Mouse (Mus musculus) kidney, adult 18-20 months (tissue): ENCODE measurements around the gene D330020A13Rik.
"Not testable (repeated sequence)": the region's sequence is repeated elsewhere in the genome, so short reads cannot be mapped to it uniquely, and the experiment has no call there.

Experiments used
- DNase-seq: peaks from one replicate; pipeline ENCODE4 v3.0.0; 2021

D330020A13Rik gene

GRCm38 (mm10) chr6:120294056-120294784 is at the start of gene D330020A13Rik, which contains the start of gene B4galnt3:
TSS of gene D330020A13Rik (plus strand) at chr6:120294364.
TSS of gene B4galnt3 (minus strand) at chr6:120294559.
- peak; percentile 68 for DNase-seq

- no peak for DNase-seq
Measured at GRCm38 (mm10) chr6:120246676-120247075, 47.5 kb upstream of the D330020A13Rik start.

GRCm38 (mm10) chr6:120249831-120250230 is 44.3 kb upstream of the D330020A13Rik start:
- no peak for DNase-seq

GRCm38 (mm10) chr6:120251010-120251409 is 43.2 kb upstream of the D330020A13Rik start:
- no peak for DNase-seq

DNA sequence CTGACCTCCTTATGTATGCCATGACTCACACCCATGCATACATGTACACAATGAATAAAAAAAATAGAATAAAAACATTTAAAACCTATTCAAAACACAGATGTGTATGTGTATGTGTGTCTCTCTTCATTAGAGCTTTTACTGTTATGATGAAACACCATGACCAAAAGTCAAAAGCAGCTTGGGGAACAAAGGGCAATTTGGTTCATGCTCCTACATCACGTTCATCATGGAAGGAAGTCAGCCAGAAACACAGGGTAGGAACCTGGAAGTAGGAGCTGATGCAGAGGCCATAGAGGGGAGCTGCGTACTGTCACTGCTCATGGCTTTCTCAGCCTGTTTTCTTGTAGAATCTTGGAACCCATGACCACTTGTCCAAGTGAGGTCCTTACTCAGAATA is 41.4 kb upstream of the D330020A13Rik start:
- DNase-seq: no peak

DNA sequence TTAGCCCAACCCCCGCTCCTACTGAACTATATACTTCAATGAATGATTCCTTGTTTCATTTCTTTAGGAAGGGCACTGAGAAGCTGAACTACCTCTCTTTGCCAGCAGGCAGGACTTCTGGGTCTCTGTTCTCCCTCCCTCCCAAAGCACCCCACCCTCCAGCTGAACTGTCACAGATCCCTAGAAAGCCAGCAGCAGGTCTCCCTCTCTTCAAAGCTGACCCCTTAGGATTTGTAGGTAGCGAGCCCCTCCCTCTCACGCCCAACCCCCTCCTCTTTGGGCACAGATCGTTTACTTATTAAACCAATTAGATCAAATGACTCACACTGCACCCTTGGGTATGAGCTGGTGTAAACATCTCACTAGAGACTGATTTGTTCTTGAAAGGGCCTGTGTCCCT is 39.5 kb upstream of the D330020A13Rik start:
- peak; percentile 74 for DNase-seq

GRCm38 (mm10) chr6:120255144-120255543 is 39.0 kb upstream of the D330020A13Rik start:
- peak; percentile 50 for DNase-seq

DNA sequence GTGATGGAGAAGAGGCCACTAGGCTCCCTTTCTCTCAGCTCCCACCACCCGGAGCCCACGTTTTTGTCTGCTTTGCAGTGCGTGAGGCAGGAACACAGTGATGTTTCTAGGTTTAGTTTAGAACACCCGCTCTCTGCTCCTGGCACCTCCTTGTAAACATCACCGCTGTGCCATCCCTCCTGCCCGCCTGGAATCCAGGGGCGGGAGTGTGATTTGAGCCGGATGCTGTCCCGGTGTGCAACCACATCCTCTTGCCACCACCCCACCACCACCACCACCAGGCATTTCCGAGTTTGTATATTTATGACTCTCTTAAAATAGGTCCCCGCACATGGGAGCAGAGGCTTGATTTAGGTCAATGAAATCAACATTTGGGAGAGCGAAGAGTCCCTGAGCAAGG is 38.5 kb upstream of the D330020A13Rik start:
- no peak for DNase-seq

GRCm38 (mm10) chr6:120256431-120256935 is 37.7 kb upstream of the D330020A13Rik start:
- no peak for DNase-seq

- DNase-seq: no peak
Measured at GRCm38 (mm10) chr6:120259481-120259880, 34.7 kb upstream of the D330020A13Rik start.

DNA sequence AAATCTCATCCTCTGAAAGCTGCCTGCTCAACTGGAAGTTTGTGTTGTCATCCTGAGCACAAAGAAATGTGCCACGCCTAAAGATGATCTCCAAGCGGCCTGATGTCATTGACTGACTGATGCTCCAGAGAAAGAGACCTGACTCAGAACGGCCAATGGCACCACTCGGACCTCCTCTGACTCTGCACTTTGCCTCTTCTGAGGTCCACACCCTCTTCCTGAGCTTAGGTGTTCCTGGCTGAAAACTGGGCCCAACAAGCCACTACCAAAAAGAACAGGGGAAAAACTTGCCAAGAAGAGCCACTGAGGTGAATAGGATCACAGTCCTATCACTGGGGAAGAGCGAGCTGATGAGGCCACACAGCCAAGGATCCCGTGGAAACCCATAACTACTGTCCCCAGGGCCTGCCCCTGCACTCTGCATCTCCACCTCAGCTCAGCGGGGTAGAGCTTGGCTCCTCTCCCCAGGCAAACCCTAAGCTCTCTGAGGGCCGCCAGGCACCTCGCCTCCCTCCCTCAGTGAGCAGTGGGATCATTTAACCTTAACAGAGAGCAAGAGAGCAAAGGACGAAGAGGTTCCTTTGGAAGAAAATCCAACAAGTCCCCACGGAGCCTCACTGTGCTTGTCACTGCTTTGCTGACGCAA is 31.2 kb upstream of the D330020A13Rik start:
- DNase-seq: no peak

GRCm38 (mm10) chr6:120263608-120264007 is 30.6 kb upstream of the D330020A13Rik start:
- no peak for DNase-seq

DNA sequence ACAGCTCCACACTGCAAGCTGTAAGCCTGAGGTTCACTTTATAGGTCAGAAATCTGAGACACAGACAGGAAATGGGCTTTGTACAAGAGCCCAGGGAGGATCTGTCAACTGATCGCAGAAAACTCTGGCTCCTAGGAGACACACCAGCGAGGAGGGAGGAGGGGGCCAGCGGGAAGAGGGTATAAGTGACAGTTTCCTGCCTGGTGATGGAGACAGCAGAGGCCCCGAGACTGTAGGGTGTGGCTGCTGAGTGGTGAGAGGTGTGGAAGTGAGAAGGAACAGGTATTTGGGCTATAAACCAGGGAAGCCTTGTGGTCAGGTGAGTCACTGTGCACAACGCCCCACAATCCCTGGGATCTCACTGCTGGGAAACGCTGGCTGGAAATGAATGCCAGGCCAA is 30.0 kb upstream of the D330020A13Rik start:
- no peak for DNase-seq

DNA sequence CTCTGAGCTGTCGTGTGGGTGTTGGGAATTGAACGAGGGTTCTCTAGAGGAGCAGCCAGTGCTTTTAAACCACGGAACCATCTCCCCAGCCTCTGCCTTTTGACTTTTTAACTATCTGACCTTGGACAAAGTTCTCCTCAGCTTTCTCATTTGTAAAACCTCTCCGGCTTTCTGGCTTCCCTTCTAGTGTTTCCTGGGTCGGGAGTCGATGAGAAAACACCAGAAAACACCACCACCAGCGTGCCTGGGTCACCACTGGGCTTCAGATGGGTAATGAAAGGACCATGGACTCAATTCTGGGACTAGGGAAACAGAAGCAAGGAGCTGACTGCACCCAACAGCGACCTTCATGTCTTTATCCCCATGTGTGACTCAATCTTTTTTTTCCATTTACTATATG is 20.0 kb upstream of the D330020A13Rik start:
- no peak for DNase-seq

DNA sequence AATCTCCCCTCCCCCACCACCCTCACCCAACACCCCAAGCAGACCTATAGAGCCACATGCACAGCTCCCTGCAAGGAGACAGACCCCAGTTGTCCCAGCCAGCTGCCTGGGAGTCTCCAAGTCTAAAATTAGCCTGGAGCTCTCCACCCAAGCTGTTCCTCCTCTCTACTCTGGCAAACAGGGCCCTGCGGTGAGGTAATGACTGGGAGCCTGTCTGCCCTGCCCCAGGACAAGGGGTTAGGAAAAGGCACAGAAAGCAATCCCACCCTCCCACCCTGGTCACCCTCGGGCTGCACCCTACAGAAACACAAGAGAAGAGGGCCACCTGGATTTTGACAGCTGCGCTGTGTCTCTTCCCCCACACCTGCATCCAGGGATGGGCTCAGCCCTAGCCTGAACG is 19.3 kb upstream of the D330020A13Rik start:
- DNase-seq: no peak

- no peak for DNase-seq
Measured at GRCm38 (mm10) chr6:120275301-120275700, 18.9 kb upstream of the D330020A13Rik start.

- DNase-seq: no peak
Measured at GRCm38 (mm10) chr6:120276874-120277449, 17.2 kb upstream of the D330020A13Rik start.

GRCm38 (mm10) chr6:120287279-120287678 is 6.9 kb upstream of the D330020A13Rik start:
- peak; percentile 23 for DNase-seq

DNA sequence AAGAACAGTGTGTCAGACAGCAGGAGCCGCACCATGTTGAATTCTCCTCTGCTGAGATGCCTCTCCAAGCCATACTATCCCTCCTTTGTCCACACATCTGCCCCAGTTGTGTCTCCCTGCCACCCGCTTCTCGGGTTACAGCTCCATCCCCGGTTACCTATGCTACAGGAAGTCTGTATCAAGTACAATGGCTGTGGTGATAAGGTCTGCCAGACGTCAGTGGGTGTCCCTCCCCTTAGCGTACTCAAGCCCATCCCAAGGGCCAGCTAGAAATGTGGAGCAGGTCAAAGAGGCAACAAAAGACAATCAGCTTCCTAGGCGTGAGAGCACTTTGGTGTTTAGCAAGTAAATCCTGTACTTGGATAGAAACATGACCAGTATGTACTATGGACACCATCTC is 5.6 kb upstream of the D330020A13Rik start:
- no peak for DNase-seq

GRCm38 (mm10) chr6:120289430-120289829 is 4.7 kb upstream of the D330020A13Rik start:
- no peak for DNase-seq

- no peak for DNase-seq
Measured at GRCm38 (mm10) chr6:120291396-120292009, 2.7 kb upstream of the D330020A13Rik start.

DNA sequence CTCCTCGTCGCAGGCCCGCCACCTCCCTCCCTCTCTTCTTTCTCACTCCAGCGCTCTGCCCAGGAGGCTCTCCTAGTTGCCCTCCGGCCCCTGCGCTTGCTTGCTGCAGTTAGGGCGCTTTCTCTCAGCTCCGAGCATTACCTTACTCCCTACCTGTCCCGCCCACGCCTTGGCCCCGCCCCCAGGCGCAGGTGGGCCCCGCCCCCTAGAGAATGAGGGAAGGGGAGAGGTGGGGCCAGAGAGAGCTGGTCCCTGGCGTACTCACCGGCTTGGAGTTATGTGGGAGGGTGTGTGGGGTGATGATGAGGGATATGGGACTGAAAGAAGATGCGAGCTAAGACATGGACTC is 595 bp downstream of the D330020A13Rik start:
- peak; percentile 89 for DNase-seq

DNA sequence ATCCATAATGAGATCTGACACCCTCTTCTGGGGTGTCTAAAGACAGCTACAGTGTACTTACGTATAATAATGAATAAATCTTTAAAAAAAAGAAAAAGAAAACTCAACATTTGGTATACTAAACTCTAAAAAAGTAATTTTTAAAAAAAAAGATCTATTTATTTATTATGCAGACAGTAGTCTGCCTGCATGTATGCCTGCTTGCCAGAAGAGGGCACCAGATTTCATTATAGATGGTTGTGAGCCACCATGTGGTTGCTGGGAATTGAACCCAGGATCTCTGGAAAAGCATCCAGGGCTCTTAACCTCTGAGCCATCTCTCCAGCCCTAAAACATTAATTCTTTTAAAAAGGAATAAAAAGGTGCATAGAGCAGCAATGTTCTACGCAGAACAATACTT is 2.4 kb downstream of the D330020A13Rik start:
- DNase-seq: not testable (repeated sequence)
